Mouse (Mus musculus) heart, embryonic 14.5 days (tissue): ENCODE measurements around the gene Gm12184. TPM values are rescaled to one million over a fixed set of nuclear protein-coding genes. Genes with fewer than 3 reads are reported as not detected.

Source experiments
- ATAC-seq: fragments of 200-750 bp; cut with Nextera tagmentation; 2 replicates; pipeline ENCODE4 v1.8.0; 2017; ENCODE audit warnings: low read depth, moderate TSS enrichment; ENCODE audit not compliant: insufficient number of reproducible peaks, insufficient read depth, low FRiP score
- H3K27ac ChIP-seq, 2 experiments: fragments of 200-500 bp in 1 of 2; fragments of 300-500 bp in 1 of 2; sonication (generic) in 1 of 2; replicated peaks in 1 of 2; 2 replicates each; pipeline ENCODE4 v1.5.1; 2012 to 2014; ENCODE audit warnings: low read depth in 2 of 2, low read length in 2 of 2, control low read depth in 1 of 2, mild to moderate bottlenecking in 1 of 2, mixed read lengths in 1 of 2; ENCODE audit not compliant: control insufficient read depth in 1 of 2, insufficient read depth in 1 of 2
- H3K27me3 ChIP-seq: fragments of 300-500 bp; sonication (generic); 2 replicates; pipeline ENCODE4 v1.6.1; 2014; ENCODE audit warnings: mild to moderate bottlenecking, low read length, control low read depth; ENCODE audit not compliant: control insufficient read depth, insufficient read depth
- H3K36me3 ChIP-seq: fragments of 300-500 bp; sonication (generic); 2 replicates; pipeline ENCODE4 v1.6.1; 2014; ENCODE audit warnings: mild to moderate bottlenecking, control low read depth, low read length, mixed read lengths; ENCODE audit not compliant: control insufficient read depth, insufficient read depth
- H3K4me1 ChIP-seq, 2 experiments: fragments of 200-500 bp in 1 of 2; fragments of 300-500 bp in 1 of 2; sonication (generic) in 1 of 2; 2 replicates each; pipeline ENCODE4 v1.6.1; 2012 to 2014; ENCODE audit warnings: low read length in 2 of 2, control low read depth in 1 of 2, mixed read lengths in 1 of 2; ENCODE audit not compliant: control insufficient read depth in 2 of 2, insufficient read depth in 2 of 2
- H3K4me2 ChIP-seq: fragments of 300-500 bp; sonication (generic); 2 replicates; pipeline ENCODE4 v1.6.1; 2014; ENCODE audit warnings: mild to moderate bottlenecking, low read length
- H3K4me3 ChIP-seq, 2 experiments: fragments of 200-500 bp in 1 of 2; fragments of 300-500 bp in 1 of 2; sonication (generic) in 1 of 2; 2 replicates each; pipeline ENCODE4 v1.5.1; 2012 to 2014; ENCODE audit warnings: low read length in 2 of 2, mild to moderate bottlenecking in 2 of 2, control low read depth in 1 of 2, low read depth in 1 of 2, moderate library complexity in 1 of 2; ENCODE audit not compliant: control insufficient read depth in 1 of 2, insufficient read depth in 1 of 2
- H3K9ac ChIP-seq: fragments of 300-500 bp; sonication (generic); 2 replicates; pipeline ENCODE4 v1.6.1; 2014; ENCODE audit warnings: mild to moderate bottlenecking, low read length
- H3K9me3 ChIP-seq: fragments of 300-500 bp; sonication (generic); 2 replicates; pipeline ENCODE4 v1.6.1; 2016; ENCODE audit warnings: low read length, control low read depth; ENCODE audit not compliant: control insufficient read depth
- WGBS: fragments of 180-500 bp; shearing (Covaris S2); extraction: QIAGEN DNeasy Blood & Tissue Kit; methylation state at CpG from one replicate; pipeline ENCODE4 v1.1.7; 2014; 5-methylcytosine and 5-hydroxymethylcytosine counted together
- polyA plus RNA-seq: library from polyadenylated mRNA; unstranded; fragments of >200 nt; fragmentation: Nextera tagmentation; extraction: Ambion mirVana; gene quantifications from 2 replicates; pipeline ENCODE4 v1.2.1, GENCODE M21; 2014

The Gm12184 gene
- polyA plus RNA-seq, 1 experiment from 2014 or later = 5.7 TPM

- no peak overlapping the region for H3K9ac ChIP-seq
- peaks cover 7% of the 10 kb centered on the region; the same call in 1 of the 2 replicates for H3K27me3 ChIP-seq
- WGBS = 27% methylated on average over 13 of the region's 13 CpGs
- H3K4me2 ChIP-seq = no peak overlapping the region
- H3K9me3 ChIP-seq = no peaks in the 10 kb centered on the region
- H3K4me3 ChIP-seq = no peak overlapping the region
- ATAC-seq = no peak
- H3K4me1 ChIP-seq = no peaks in the 10 kb centered on the region; a peak in 1 of 4 replicates
- H3K36me3 ChIP-seq = no peaks in the 10 kb centered on the region
- H3K27ac ChIP-seq = no peak overlapping the region
Measured at GRCm38 (mm10) chr11:48845244-48845815, 18.9 kb upstream of the Gm12184 start.

GRCm38 (mm10) chr11:48844309-48844708 is 17.9 kb upstream of the Gm12184 start:
- H3K27me3 ChIP-seq = peaks cover 7% of the 10 kb centered on the region; the same call in 1 of the 2 replicates
- H3K4me3 ChIP-seq = no peak overlapping the region
- no peak overlapping the region for H3K27ac ChIP-seq
- no peaks in the 10 kb centered on the region for H3K36me3 ChIP-seq
- H3K4me2 ChIP-seq = no peak overlapping the region
- 63% methylated on average over 6 of the region's 6 CpGs for WGBS
- ATAC-seq = no peak
- H3K4me1 ChIP-seq = no peaks in the 10 kb centered on the region
- H3K9me3 ChIP-seq = no peaks in the 10 kb centered on the region
- no peak overlapping the region for H3K9ac ChIP-seq

GRCm38 (mm10) chr11:48843202-48843601 is 16.7 kb upstream of the Gm12184 start:
- no peak overlapping the region for H3K27ac ChIP-seq
- no peaks in the 10 kb centered on the region for H3K9me3 ChIP-seq
- H3K27me3 ChIP-seq = 0 out of 2 replicates have a peak, but pooled peaks cover under 1% of the 10 kb centered on the region
- H3K36me3 ChIP-seq = no peaks in the 10 kb centered on the region
- 81% methylated on average over 11 of the region's 11 CpGs for WGBS
- no peak overlapping the region for H3K9ac ChIP-seq
- no peak overlapping the region for H3K4me3 ChIP-seq
- H3K4me1 ChIP-seq = peaks cover 0 to 5% of the 10 kb centered on the region in 2 experiments; a peak in 3 of 4 replicates
- H3K4me2 ChIP-seq = no peak overlapping the region
- ATAC-seq = no peak

DNA sequence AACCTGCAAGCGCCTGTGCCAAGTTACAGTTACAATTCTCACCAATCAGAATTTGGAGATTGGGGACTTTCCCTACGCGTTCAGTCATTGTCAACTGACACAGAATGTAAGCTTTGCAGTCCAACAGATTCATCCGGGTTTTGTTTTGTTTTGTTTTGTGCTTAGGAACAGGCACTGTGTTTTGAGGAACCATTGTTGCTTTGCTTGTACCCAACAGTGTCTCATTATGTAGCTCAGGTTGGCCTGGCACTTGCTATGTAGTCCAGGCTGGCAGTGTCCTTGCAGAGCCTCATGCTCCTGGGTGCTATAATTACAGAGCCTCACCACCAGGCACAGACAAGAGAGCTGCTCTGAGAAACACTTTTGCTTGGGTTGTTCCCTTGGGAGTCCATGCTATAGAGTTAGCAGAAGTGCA is 15.9 kb upstream of the Gm12184 start:
- Histone ChIP-seq H3K36me3 (no peaks in the 10 kb centered on the region), H3K9me3 (no peaks in the 10 kb centered on the region), H3K4me1 (peaks cover 0 to 5% of the 10 kb centered on the region in 2 experiments; a peak in 3 of 4 replicates), H3K4me2 (no peak overlapping the region), H3K9ac (no peak overlapping the region), H3K27ac (no peak overlapping the region), H3K27me3 (no peaks in the 10 kb centered on the region), H3K4me3 (no peak overlapping the region)
- 79% methylated on average over 4 of the region's 4 CpGs for WGBS
- no peak for ATAC-seq

- Histone ChIP-seq H3K27me3 (peaks cover 6% of the 10 kb centered on the region; the same call in 1 of the 2 replicates), H3K4me2 (no peak overlapping the region), H3K27ac (no peak overlapping the region), H3K4me3 (no peak overlapping the region), H3K36me3 (no peaks in the 10 kb centered on the region), H3K9ac (no peak overlapping the region), H3K4me1 (peaks cover 3 to 5% of the 10 kb centered on the region in 2 experiments), H3K9me3 (no peaks in the 10 kb centered on the region)
- 82% methylated on average over 5 of the region's 5 CpGs for WGBS
- no peak for ATAC-seq
Measured at GRCm38 (mm10) chr11:48841213-48841612, 14.8 kb upstream of the Gm12184 start.

- H3K36me3 ChIP-seq = no peaks in the 10 kb centered on the region
- no peak overlapping the region for H3K4me3 ChIP-seq
- H3K27me3 ChIP-seq = peaks cover 6% of the 10 kb centered on the region; the same call in 1 of the 2 replicates
- no peak overlapping the region for H3K9ac ChIP-seq
- ATAC-seq = no peak
- no peak overlapping the region for H3K4me2 ChIP-seq
- no peaks in the 10 kb centered on the region for H3K9me3 ChIP-seq
- H3K27ac ChIP-seq = no peak overlapping the region
- peaks cover 3 to 5% of the 10 kb centered on the region in 2 experiments for H3K4me1 ChIP-seq
Measured at GRCm38 (mm10) chr11:48840805-48841204, 14.3 kb upstream of the Gm12184 start.

DNA sequence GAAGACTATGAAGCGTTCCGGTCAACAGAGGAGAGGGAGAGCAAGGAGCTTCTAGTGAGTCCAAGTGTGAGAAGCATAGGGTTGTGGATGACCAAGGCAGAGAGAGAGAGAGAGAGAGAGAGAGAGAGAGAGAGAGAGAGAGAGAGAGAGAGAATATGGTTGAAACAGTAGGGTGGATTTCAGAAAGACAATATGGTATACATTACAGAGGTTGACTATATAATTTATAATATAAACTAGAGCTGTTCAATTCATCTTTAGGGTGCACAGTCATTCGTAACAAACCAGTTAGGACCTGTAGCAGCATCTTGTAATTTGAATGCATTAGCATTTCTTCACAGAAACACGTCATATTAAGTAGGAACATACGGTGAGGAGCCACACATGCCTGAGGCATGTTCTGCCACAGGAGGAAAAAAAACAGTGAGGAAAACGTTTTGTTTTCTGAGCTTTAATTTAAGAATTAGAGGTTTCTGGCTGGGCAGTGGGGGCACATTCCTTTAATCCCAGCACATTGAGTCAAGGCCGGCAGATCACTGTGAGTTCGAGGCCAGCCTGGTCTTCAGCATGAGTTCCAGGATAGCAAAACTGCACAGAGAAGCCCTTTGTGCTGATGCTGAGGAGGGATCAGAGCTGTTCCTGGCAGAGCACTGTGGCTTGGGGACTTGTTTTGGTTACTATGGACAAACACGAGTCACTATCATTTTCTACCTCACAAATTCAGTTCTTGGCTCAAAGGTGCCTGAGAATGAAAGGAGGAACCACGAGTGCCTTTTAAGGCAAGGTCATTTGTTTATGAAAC is 12.6 kb upstream of the Gm12184 start:
- Histone ChIP-seq H3K4me3 (peak overlapping the region in 1 of 2 experiments; percentile 76; a peak in 1 of 4 replicates), H3K4me2 (peak overlapping the region; percentile 76), H3K9me3 (no peaks in the 10 kb centered on the region), H3K27me3 (peaks cover 6% of the 10 kb centered on the region; the same call in 1 of the 2 replicates), H3K9ac (no peak overlapping the region), H3K27ac (no peak overlapping the region), H3K36me3 (no peaks in the 10 kb centered on the region), H3K4me1 (peaks cover 3 to 5% of the 10 kb centered on the region in 2 experiments)
- ATAC-seq = no peak
- WGBS = 78% methylated on average over 10 of the region's 10 CpGs
